Mouse (Mus musculus): ENCODE measurements around the gene Gdf2. TPM values are rescaled to one million over a fixed set of nuclear protein-coding genes. Genes with fewer than 3 reads are reported as not detected.

Gene Gdf2
- polyA plus RNA-seq, 1 experiment from 2014 or later: not detected

GRCm38 (mm10) chr14:33913727-33914126 lies 27.1 kb upstream of the Gdf2 start:
- peak; percentile 76 for DNase-seq
- H3K36me3 ChIP-seq (ENCODE audit: insufficient read depth): no peaks in the 10 kb centered on the region
- H3K4me2 ChIP-seq: no peak overlapping the region
- ATAC-seq (ENCODE audit: insufficient read depth): 0 out of 2 replicates have a peak, but pooled peaks have one; percentile 24
- H3K4me1 ChIP-seq (ENCODE audit: insufficient read depth): no peaks in the 10 kb centered on the region
- no peaks in the 10 kb centered on the region; the same call in 1 of the 2 replicates for H3K27me3 ChIP-seq (ENCODE audit: insufficient read depth, low read length)
- no peak overlapping the region for H3K4me3 ChIP-seq (ENCODE audit: low read depth, low read length)
- H3K9ac ChIP-seq: no peak overlapping the region
- no peaks in the 10 kb centered on the region for H3K9me3 ChIP-seq (ENCODE audit: low read depth, low read length)
- H3K27ac ChIP-seq (ENCODE audit: low read depth): no peak overlapping the region
- 32% methylated on average over 3 of the region's 3 CpGs for WGBS
- TF ChIP-seq CTCF (IDR thresholded peaks at IDR 0.05; ENCODE audit: low read depth): peak; percentile 71

GRCm38 (mm10) chr14:33914206-33914605 lies 26.6 kb upstream of the Gdf2 start:
- no peaks in the 10 kb centered on the region; the same call in 1 of the 2 replicates for H3K27me3 ChIP-seq (ENCODE audit: insufficient read depth, low read length)
- DNase-seq: no peak

GRCm38 (mm10) chr14:33920727-33921559 lies 19.9 kb upstream of the Gdf2 start:
- no peak overlapping the region for H3K27ac ChIP-seq (ENCODE audit: low read depth)
- no peak for TF ChIP-seq CTCF (IDR thresholded peaks at IDR 0.05; ENCODE audit: low read depth)
- DNase-seq (no peak), ATAC-seq (ENCODE audit: insufficient read depth) (no peak)
- no peaks in the 10 kb centered on the region for H3K4me1 ChIP-seq (ENCODE audit: insufficient read depth)
- no peaks in the 10 kb centered on the region for H3K9me3 ChIP-seq (ENCODE audit: low read depth, low read length)
- H3K27me3 ChIP-seq (ENCODE audit: insufficient read depth, low read length): peaks cover 55% of the 10 kb centered on the region
- no peaks in the 10 kb centered on the region for H3K36me3 ChIP-seq (ENCODE audit: insufficient read depth)
- 46% methylated on average over 14 of the region's 14 CpGs for WGBS
- no peak overlapping the region for H3K4me2 ChIP-seq
- no peak overlapping the region for H3K4me3 ChIP-seq (ENCODE audit: low read depth, low read length)
- no peak overlapping the region for H3K9ac ChIP-seq

More at GRCm38 (mm10) chr14:33914206-33914605, 26.6 kb upstream of the Gdf2 start:
- Histone ChIP-seq H3K9ac (no peak overlapping the region), H3K4me2 (no peak overlapping the region), H3K36me3 (ENCODE audit: insufficient read depth) (no peaks in the 10 kb centered on the region), H3K9me3 (ENCODE audit: low read depth, low read length) (no peaks in the 10 kb centered on the region), H3K4me3 (ENCODE audit: low read depth, low read length) (no peak overlapping the region), H3K4me1 (ENCODE audit: insufficient read depth) (no peaks in the 10 kb centered on the region), H3K27ac (ENCODE audit: low read depth) (no peak overlapping the region)
- 87% methylated on average over 9 of the region's 9 CpGs for WGBS
- no peak for ATAC-seq (ENCODE audit: insufficient read depth)
- no peak for TF ChIP-seq CTCF (IDR thresholded peaks at IDR 0.05; ENCODE audit: low read depth)

GRCm38 (mm10) chr14:33922771-33923167 lies 18.1 kb upstream of the Gdf2 start:
- TF ChIP-seq CTCF (IDR thresholded peaks at IDR 0.05; ENCODE audit: low read depth): no peak
- 12% methylated on average over 8 of the region's 8 CpGs for WGBS
- Histone ChIP-seq H3K4me1 (ENCODE audit: insufficient read depth) (no peaks in the 10 kb centered on the region), H3K9me3 (ENCODE audit: low read depth, low read length) (no peaks in the 10 kb centered on the region), H3K27me3 (ENCODE audit: insufficient read depth, low read length) (peaks cover 59% of the 10 kb centered on the region), H3K4me2 (peak overlapping the region; percentile 97), H3K27ac (ENCODE audit: low read depth) (no peak overlapping the region), H3K36me3 (ENCODE audit: insufficient read depth) (no peaks in the 10 kb centered on the region), H3K9ac (no peak overlapping the region), H3K4me3 (ENCODE audit: low read depth, low read length) (peak overlapping the region; percentile 55)
- ATAC-seq (ENCODE audit: insufficient read depth) (no peak), DNase-seq (no peak)

GRCm38 (mm10) chr14:33923168-33924070 lies 17.4 kb upstream of the Gdf2 start, which contains the start of gene Gdf10:
TSS of gene Gdf10 (plus strand) at chr14:33923587.
- H3K36me3 ChIP-seq (ENCODE audit: insufficient read depth): no peaks in the 10 kb centered on the region
- no peaks in the 10 kb centered on the region for H3K4me1 ChIP-seq (ENCODE audit: insufficient read depth)
- TF ChIP-seq CTCF (IDR thresholded peaks at IDR 0.05; ENCODE audit: low read depth): 0 out of 2 replicates have a peak, but pooled peaks have one; percentile 30
- H3K27ac ChIP-seq (ENCODE audit: low read depth): no peak within 1 kb of the TSS
- H3K9me3 ChIP-seq (ENCODE audit: low read depth, low read length): no peaks in the 10 kb centered on the region
- H3K4me2 ChIP-seq: peak within 1 kb of the TSS; percentile 97
- H3K9ac ChIP-seq: peak within 1 kb of the TSS; percentile 46
- under 1% methylated on average over 73 of the region's 85 CpGs for WGBS
- H3K27me3 ChIP-seq (ENCODE audit: insufficient read depth, low read length): peaks cover 59% of the 10 kb centered on the region
- ATAC-seq (ENCODE audit: insufficient read depth): peak; percentile 81
- H3K4me3 ChIP-seq (ENCODE audit: low read depth, low read length): peak within 1 kb of the TSS; percentile 55
- DNase-seq: peak; percentile 69

GRCm38 (mm10) chr14:33931853-33932252 lies 9.0 kb upstream of the Gdf2 start:
- no peak overlapping the region for H3K27ac ChIP-seq (ENCODE audit: low read depth)
- no peak overlapping the region for H3K4me3 ChIP-seq (ENCODE audit: low read depth, low read length)
- H3K9me3 ChIP-seq (ENCODE audit: low read depth, low read length): no peaks in the 10 kb centered on the region
- no peaks in the 10 kb centered on the region for H3K4me1 ChIP-seq (ENCODE audit: insufficient read depth)
- no peak overlapping the region for H3K9ac ChIP-seq
- no peak for TF ChIP-seq CTCF (IDR thresholded peaks at IDR 0.05; ENCODE audit: low read depth)
- no peaks in the 10 kb centered on the region for H3K36me3 ChIP-seq (ENCODE audit: insufficient read depth)
- 28% methylated on average over 17 of the region's 17 CpGs for WGBS
- H3K4me2 ChIP-seq: no peak overlapping the region
- no peak for DNase-seq
- no peak for ATAC-seq (ENCODE audit: insufficient read depth)
- H3K27me3 ChIP-seq (ENCODE audit: insufficient read depth, low read length): peaks cover 33% of the 10 kb centered on the region

Data from lung, embryonic 14.5 days (tissue).